Mouse (Mus musculus): ENCODE measurements at regions not wholly inside any gene's neighbourhood (a gene's known extent, or its start where the extent isn't known, plus 50 kb on each side); places are given as distances from the start of the nearest gene placed in this dataset.

GRCm38 (mm10) chr9:47422741-47423461 lies 107.1 kb upstream of the Cadm1 start:
- TF ChIP-seq CTCF (conservative IDR thresholded peaks at IDR 0.05; ENCODE audit: low read length) = no peak
- TF ChIP-seq POU5F1 (IDR thresholded peaks at IDR 0.05; ENCODE audit: borderline replicate concordance, low read length) = no peak
- TF ChIP-seq NANOG (IDR thresholded peaks at IDR 0.05; ENCODE audit: borderline replicate concordance, low read length) = no peak

Measured in E14TG2a.4 (cell line).